Mouse (Mus musculus) ES-E14 (cell line): ENCODE measurements around the gene Sfxn2.

Experiments
- CHD2 ChIP-seq: IDR thresholded peaks from 2 replicates; pipeline ENCODE4 v1.6.1; 2014; ENCODE audit warnings: mild to moderate bottlenecking, low read depth, low read length, inconsistent platforms
- MAFK ChIP-seq: IDR thresholded peaks from 2 replicates; pipeline ENCODE4 v1.6.1; 2014; ENCODE audit warnings: mild to moderate bottlenecking, low read depth, low read length, inconsistent platforms; ENCODE audit not compliant: insufficient read depth
- ZC3H11A ChIP-seq: IDR thresholded peaks from 2 replicates; pipeline ENCODE4 v1.6.1; 2012; ENCODE audit warnings: low read depth, mild to moderate bottlenecking, inconsistent platforms, low read length, borderline replicate concordance
- ZNF384 ChIP-seq: IDR thresholded peaks from 2 replicates; pipeline ENCODE4 v1.6.1; 2012; ENCODE audit warnings: low read depth, low read length, inconsistent platforms

- no peak for TF ChIP-seq ZC3H11A
- TF ChIP-seq CHD2 = no peak
- TF ChIP-seq ZNF384 = no peak
- TF ChIP-seq MAFK = no peak
Observed at GRCm38 (mm10) chr19:46608158-46608557, 35.0 kb downstream of the Sfxn2 start.
